Mouse (Mus musculus) adrenal gland, adult 2 months (tissue): ENCODE results near the gene Kif26b. TPM values are rescaled to one million over a fixed set of nuclear protein-coding genes. Genes with fewer than 3 reads are reported as not detected.

Experiments
- DNase-seq: peaks from one replicate; pipeline ENCODE4 v3.0.0; 2021
- polyA plus RNA-seq: library from polyadenylated mRNA; depleted of rRNA; stranded (reverse); fragments of >200 nt; gene quantifications from 2 replicates; pipeline ENCODE4 v1.2.3, GENCODE M21; 2012
- total RNA-seq, 2 experiments: library from RNA; stranded (reverse); gene quantifications; 2 replicates each; pipeline ENCODE4 v1.2.3; 2021

Gene Kif26b
- total and polyA plus RNA-seq, 3 experiments: 0.18 to 1.9 (median 1.6) TPM

DNA sequence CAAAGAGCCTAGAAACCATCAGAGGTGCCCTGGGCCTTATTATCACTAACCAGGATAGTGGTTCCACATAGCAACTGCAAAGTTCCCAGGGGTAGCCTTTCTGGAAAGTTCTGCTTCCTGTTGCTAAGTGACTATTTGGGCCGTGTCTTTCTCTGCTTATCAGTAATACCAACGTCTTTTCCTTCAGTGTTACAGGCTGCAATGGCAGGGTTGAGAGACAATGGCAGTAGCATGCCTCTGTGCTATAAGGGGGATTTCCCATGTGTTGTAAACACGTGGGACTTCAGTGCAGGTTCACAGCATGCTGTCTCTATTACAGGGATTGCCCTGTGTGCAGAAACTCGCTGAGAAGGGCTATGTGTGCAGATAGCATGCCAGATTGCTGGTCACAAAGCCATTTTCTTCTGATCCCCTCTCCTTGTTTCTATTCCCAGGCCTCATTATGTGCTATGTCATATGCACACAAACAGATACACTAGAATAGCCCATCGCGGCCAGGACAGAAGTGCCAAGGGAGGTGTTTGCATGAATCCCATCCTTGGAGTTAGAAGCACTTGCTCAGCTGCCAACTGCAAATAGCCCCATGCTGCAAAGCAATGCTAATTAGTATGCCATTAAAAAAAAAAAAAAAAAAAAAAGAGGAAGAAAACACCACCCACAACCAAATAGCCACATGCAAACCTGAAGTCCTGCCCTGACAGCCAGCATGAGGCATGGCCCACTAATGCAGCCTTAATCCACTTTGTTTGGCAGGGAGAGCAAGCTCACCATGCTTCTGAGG is 384.2 kb downstream of the Kif26b start:
- DNase-seq: no peak

- no peak for DNase-seq
Measured at GRCm38 (mm10) chr1:178915056-178915455, 386.1 kb downstream of the Kif26b start.

GRCm38 (mm10) chr1:178917194-178917902 is 388.4 kb downstream of the Kif26b start:
- DNase-seq: peak; percentile 61

DNA sequence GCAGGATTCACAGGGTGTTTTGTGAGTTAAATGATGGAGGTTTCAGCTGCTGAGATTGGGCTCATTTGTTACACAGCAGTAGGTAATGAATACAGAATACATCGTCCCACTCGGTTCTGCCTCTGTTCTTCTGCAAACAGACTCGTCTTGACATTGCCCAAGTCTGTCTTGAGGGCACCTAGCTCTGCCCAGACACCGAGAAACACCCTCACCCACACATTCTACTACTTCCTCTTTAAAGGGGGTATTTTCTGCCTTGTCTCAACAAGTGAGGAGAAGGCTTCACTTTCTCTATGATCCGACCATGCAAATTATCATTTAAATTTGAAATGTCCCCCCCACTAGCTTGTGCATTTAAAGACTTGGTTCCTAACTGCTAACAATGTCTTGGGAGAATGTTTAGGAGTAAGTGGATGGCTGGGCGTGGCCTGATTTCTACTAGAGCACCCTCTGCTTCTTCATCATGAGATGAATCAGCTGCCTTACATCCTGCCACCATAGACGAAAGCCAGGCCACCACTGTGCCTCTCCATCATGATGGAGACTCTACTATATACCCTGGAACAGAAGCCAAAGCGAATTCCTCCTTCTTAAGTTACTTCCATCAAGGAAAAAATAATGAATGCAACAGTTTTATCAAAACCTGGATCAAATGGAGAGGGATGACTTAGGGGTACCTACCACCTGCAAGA is 395.7 kb downstream of the Kif26b start:
- no peak for DNase-seq

DNA sequence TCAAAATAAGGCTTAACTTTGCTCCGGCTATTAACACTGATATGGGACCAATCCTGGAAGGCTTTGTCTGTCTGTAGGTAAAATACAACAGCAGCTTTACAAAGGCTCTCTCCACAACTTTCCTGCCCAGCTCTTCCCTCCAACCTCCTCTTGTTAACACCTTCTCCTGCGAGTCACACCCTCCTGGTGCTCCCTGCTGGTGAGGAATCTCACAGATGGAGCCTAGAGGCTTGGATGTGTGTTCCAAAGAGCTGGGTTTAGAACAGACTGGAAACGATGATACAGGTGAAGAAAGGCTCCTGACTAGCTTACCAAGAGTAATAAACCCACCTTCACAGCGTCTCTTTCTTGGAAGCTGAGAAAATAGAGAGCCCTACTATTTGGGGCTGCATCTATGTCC is 400.6 kb downstream of the Kif26b start:
- DNase-seq: no peak

DNA sequence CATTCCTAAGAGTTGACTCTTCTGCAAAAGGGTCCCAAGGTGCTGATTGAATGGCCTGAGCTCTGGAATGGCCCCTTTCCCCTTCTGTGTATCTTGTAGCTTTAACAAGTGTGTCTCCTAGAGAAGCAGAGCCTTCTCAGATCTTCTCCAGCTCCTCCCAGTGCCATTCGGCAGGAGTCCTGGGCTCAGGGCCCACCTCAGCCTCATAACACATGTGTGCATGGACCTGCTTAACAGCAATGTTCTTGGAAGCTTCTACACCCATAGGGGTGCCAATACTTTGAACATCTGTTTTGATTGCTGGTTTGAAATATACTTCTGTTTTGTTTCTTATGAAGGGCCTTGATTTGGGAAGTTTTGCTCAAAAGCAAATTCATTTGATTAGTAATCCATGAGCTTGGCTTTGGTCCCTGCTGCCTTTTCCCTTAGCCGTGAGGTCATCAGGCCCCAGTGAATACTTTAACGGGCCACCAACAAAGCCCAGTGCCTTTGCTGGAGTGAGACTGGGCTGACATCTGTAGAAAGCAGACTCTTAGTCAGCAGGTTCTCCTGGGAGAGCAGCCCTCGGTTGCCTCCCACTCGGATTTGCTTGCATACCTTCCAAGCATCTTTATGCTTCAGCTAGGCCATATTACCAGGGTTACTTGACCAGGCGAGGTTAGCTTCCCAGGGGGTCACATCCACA is 405.2 kb downstream of the Kif26b start:
- DNase-seq: no peak

DNA sequence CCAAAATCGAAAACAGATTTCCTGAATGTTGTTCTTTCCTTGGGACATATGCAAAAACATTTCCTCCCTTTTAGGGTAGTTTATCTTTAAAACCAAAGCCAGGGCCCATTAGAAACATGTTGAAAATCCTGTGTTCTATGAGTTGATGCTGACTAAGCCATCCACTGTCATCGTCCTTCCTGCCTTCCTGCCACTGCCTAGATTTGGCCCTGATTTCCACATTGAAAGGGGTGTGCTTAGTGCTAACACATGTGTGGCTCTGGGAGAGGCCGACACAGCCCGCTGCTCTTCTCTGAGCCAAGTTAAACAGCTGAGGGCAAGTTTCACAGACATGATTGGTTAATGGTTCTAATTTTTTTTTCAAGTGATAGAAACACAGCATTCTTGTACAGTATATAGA is 407.5 kb downstream of the Kif26b start:
- no peak for DNase-seq

GRCm38 (mm10) chr1:178936976-178937375 is 408.1 kb downstream of the Kif26b start:
- no peak for DNase-seq

DNA sequence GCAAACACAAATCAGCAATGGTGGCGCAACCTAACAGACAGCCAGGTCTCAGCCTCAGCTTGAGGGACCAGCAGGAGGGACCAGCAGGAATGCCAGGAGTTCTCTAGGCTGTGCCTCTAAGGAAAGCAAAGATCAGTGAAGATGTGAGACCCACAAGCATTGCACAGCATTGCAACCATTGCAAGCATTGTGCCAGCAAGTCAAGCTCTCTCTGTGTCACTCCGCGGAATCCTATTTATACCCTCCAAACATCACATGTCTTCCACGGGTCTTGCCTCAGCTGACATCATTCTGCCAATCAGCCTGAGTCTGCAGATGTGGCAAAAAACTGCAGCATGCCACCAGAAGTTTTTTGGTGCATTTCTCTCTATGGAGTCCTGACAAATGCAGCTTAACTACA is 411.4 kb downstream of the Kif26b start:
- DNase-seq: no peak

DNA sequence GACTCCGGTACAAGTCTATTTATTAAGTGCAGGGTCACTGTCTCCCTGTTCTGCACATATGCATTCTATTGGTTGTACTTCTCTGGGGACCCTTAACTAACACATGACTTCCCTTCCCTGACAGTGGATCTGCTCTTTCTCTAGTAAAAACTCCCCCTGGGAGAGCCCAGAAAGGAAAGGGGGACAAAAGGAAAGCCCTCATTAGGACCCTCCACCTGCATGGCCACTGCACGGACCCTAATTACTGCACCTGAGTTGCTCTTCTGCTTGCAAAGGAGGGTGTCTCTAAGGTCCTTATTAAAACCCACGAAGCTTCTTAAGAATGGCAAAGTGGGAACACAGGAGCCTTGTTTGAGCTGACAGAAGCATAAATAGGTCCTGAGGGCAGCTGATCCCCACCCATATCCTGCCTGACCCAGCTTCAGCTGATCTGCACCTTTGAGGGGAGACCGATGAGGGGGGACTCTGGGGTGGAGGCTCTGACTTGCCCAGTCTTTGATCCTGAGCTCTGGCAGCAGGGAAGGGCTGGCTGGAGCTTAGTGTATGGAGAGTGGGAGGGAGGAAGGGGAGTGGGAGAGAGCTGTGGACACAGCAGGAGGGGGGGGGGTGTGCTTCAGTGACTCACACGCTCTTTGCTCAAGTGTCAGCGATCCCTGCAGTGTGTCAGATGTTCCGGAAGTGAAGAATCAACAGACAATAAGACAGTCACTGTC is 413.5 kb downstream of the Kif26b start:
- no peak for DNase-seq

DNA sequence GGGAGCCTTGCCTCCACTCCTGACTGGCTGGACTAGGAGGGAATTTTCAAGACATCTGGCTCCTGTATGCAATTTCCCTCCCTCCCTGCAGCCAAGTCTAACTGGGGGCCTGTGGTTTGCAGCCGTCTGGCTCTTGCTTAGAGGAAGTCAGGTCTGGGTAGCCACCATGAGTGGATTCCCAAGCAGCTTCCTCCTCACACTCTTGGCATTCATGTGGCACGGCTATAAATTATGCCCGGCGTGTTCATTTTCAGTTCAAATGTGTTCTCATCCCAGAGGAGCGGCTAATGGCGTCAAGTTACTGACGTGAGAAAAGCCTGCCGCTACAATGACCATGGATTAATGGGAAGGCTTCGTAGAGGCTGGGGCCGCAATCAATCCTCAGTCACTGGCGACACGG is 424.0 kb downstream of the Kif26b start:
- no peak for DNase-seq

- no peak for DNase-seq
Measured at GRCm38 (mm10) chr1:178958641-178959040, 429.7 kb downstream of the Kif26b start.

GRCm38 (mm10) chr1:178960015-178960559 is 431.2 kb downstream of the Kif26b start:
- DNase-seq: peak; percentile 58

DNA sequence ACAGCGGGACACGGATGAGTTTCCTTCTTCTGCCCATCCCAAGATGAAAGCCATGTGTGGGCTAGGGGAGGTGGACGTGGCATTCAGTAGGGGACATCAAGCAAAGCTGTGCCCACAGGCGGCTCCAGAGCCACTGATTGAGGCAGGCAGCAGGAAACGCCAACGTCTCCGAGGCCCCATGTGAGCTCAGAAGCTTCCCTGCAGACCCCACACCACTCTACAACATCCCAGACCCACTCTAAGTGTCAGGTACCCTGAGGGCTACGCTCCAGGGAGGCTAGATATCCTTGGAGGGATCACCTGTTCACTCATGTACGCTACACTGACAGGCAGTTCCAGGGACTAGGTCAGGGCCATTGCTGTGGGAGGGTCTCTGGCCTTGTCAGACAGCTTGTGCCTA is 432.7 kb downstream of the Kif26b start:
- DNase-seq: no peak

- no peak for DNase-seq
Measured at GRCm38 (mm10) chr1:178972055-178972454, 443.1 kb downstream of the Kif26b start.

GRCm38 (mm10) chr1:178978617-178979245 is 449.8 kb downstream of the Kif26b start:
- no peak for DNase-seq

GRCm38 (mm10) chr1:178980185-178980584 is 451.3 kb downstream of the Kif26b start:
- DNase-seq: no peak

- no peak for DNase-seq
Measured at GRCm38 (mm10) chr1:178981641-178982040, 452.7 kb downstream of the Kif26b start.

DNA sequence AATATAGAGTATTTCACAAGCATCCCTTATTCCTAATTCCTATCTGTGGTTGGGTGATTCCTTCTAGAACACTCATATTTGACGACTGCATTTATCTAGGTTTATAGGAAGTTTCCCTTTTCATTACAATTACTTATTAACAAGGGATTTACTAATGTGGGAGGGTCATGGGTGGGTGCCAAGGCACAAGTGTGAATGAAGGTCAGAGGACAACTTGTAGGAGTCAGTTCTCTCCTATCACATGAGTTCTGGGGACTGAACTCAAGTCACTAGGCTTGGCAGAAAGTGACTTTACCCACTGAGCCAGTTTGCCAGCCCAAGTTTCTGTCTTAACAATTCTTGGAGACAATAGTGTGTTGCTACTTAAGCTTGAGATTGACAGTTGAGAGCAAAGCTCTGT is 459.3 kb downstream of the Kif26b start:
- no peak for DNase-seq
